Mouse (Mus musculus): ENCODE measurements around the gene Smu1. TPM values are rescaled to one million over a fixed set of nuclear protein-coding genes. Genes with fewer than 3 reads are reported as not detected.

Gene Smu1
- polyA plus RNA-seq, 1 experiment, result 0.83 TPM

DNA sequence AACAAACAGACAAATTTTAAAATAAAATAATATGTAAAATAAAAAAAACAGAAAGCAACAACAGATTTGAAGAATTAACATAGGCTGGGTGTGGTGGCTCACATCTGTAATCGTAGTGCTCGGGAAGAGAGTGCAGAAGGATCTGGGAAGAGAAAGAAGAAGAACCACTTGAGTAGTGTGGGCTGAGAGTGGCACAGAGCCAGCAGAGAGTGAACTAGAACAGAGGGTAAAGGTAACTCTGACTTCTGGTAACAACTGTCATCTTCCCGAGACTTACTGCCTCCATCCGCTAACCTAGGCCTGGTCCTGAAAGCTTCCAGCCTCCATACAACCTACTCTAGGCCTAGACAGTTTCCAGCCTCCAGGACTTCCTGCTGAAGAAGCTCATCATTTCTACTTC, 33.5 kb upstream of the Smu1 start:
- H3K4me1 ChIP-seq (ENCODE audit: control insufficient read depth), result no peaks in the 10 kb centered on the region
- H3K36me3 ChIP-seq (ENCODE audit: control insufficient read depth), result no peaks in the 10 kb centered on the region
- no peaks in the 10 kb centered on the region for H3K9me3 ChIP-seq (ENCODE audit: control insufficient read depth, low read length)
- no peaks in the 10 kb centered on the region for H3K27me3 ChIP-seq (ENCODE audit: control insufficient read depth)
- TF ChIP-seq TAL1 (IDR thresholded peaks at IDR 0.05; ENCODE audit: low read length) (no peak), GATA1 (IDR thresholded peaks at IDR 0.05; ENCODE audit: low read length) (no peak)
- no peak overlapping the region for H3K4me3 ChIP-seq (replicated peaks)

DNA sequence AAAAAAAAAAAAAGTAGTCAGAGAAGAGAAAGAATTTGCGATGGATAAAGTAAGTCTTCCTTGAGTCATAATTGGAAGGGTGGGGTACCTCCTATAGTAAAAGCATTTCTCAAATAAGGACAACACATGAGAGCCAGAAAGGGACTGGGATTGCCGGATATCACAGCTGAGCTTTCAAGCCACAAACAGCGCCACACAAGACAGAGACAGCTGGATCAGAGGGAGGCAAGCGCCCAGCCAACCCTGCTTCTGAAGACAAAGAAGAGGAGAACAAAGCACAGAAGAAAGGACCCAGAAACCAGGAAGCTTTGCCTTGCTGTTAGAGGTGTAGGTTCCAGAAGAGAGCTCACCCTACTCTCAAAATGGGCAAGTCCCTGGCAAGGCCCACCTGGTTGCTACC, 28.9 kb upstream of the Smu1 start:
- TF ChIP-seq TAL1 (IDR thresholded peaks at IDR 0.05; ENCODE audit: low read length), result no peak
- TF ChIP-seq GATA1 (IDR thresholded peaks at IDR 0.05; ENCODE audit: low read length), result no peak
- Histone ChIP-seq H3K36me3 (ENCODE audit: control insufficient read depth) (no peaks in the 10 kb centered on the region), H3K4me1 (ENCODE audit: control insufficient read depth) (peaks cover 16% of the 10 kb centered on the region), H3K4me3 (replicated peaks) (no peak overlapping the region), H3K9me3 (ENCODE audit: control insufficient read depth, low read length) (no peaks in the 10 kb centered on the region), H3K27me3 (ENCODE audit: control insufficient read depth) (no peaks in the 10 kb centered on the region)

DNA sequence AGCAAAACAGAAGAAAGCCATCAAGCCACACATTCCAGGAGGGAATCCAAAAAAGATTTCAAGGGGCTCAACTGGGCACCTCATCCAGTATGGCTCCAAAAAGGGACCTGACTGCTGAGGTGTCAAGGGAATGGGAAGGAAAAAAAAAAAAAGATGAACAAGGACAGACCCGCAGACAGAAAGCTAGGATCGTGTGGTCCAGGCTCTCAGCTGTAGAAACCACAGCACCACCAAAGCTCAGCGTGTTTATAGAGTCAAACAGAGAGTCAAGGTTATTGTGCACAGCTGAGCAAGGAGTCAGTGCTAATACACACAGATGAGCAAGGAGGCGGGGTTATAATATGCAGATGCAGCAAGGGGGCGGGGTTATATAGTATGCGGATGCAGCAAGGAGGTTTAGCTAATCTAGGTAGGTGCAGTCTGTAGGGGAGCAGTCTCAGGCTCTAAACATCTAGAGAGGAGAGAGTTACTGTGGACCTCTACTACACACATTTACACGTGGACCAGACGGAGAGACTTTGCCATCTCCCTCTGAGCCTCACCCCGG, 28.0 kb upstream of the Smu1 start:
- Histone ChIP-seq H3K36me3 (ENCODE audit: control insufficient read depth) (no peaks in the 10 kb centered on the region), H3K4me3 (replicated peaks) (no peak overlapping the region), H3K27me3 (ENCODE audit: control insufficient read depth) (no peaks in the 10 kb centered on the region), H3K4me1 (ENCODE audit: control insufficient read depth) (peaks cover 25% of the 10 kb centered on the region), H3K9me3 (ENCODE audit: control insufficient read depth, low read length) (no peaks in the 10 kb centered on the region)
- no peak for TF ChIP-seq TAL1 (IDR thresholded peaks at IDR 0.05; ENCODE audit: low read length)
- TF ChIP-seq GATA1 (IDR thresholded peaks at IDR 0.05; ENCODE audit: low read length), result no peak

DNA sequence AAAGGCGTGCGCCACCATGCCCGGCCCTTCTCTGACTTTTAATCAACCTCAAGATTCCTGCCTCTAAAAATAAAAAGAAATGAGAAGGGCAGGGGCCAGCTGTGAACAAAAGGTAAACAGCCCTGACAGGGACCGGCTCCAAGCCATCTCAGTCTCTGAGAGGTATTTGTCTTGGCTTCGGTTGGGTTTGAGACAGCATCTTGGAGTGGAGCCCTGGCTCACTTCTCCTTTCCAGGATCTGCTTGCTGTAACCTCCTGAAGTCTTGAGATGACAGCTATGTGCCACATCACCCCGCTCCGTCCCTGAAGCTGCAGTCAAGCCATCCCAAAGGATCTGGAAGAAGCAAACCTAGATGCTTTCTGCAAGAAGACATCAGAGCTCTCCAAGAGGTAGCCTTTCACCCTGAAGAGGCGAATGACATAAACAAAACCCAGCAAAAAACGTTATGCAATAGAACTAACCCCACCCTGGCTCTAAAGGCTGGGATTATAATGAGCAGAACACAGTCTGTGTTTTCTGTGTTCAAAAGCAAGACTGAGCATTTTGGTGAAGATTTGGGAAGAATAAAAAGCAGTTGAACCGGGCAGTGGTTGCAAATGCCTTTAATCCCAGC, 26.9 kb upstream of the Smu1 start:
- no peak for TF ChIP-seq GATA1 (IDR thresholded peaks at IDR 0.05; ENCODE audit: low read length)
- no peak for TF ChIP-seq TAL1 (IDR thresholded peaks at IDR 0.05; ENCODE audit: low read length)
- Histone ChIP-seq H3K36me3 (ENCODE audit: control insufficient read depth) (no peaks in the 10 kb centered on the region), H3K4me1 (ENCODE audit: control insufficient read depth) (peaks cover 26% of the 10 kb centered on the region), H3K9me3 (ENCODE audit: control insufficient read depth, low read length) (no peaks in the 10 kb centered on the region), H3K27me3 (ENCODE audit: control insufficient read depth) (no peaks in the 10 kb centered on the region), H3K4me3 (replicated peaks) (no peak overlapping the region)

DNA sequence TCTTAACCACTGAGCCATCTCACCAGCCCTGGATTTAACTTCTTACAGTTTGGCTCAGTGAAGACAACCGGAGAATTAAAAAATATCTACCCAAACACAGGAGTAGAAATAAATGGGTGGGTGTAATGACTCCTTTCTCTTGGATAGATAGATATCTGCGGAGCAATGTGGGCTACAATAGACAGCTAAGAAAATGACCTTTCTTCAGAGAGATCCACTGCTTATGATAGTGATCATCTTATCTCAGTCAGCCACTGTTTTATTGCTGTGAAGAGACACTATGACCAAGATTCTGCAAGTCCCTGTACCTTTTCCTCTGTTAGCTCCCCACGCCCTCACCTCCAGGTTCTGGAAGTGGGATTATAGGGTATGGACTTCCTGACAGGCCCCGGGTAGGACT, 25.3 kb upstream of the Smu1 start:
- no peak for TF ChIP-seq GATA1 (IDR thresholded peaks at IDR 0.05; ENCODE audit: low read length)
- TF ChIP-seq TAL1 (IDR thresholded peaks at IDR 0.05; ENCODE audit: low read length), result no peak
- no peak overlapping the region for H3K4me3 ChIP-seq (replicated peaks)
- peaks cover 26% of the 10 kb centered on the region for H3K4me1 ChIP-seq (ENCODE audit: control insufficient read depth)
- no peaks in the 10 kb centered on the region for H3K9me3 ChIP-seq (ENCODE audit: control insufficient read depth, low read length)
- H3K27me3 ChIP-seq (ENCODE audit: control insufficient read depth), result no peaks in the 10 kb centered on the region
- no peaks in the 10 kb centered on the region for H3K36me3 ChIP-seq (ENCODE audit: control insufficient read depth)

DNA sequence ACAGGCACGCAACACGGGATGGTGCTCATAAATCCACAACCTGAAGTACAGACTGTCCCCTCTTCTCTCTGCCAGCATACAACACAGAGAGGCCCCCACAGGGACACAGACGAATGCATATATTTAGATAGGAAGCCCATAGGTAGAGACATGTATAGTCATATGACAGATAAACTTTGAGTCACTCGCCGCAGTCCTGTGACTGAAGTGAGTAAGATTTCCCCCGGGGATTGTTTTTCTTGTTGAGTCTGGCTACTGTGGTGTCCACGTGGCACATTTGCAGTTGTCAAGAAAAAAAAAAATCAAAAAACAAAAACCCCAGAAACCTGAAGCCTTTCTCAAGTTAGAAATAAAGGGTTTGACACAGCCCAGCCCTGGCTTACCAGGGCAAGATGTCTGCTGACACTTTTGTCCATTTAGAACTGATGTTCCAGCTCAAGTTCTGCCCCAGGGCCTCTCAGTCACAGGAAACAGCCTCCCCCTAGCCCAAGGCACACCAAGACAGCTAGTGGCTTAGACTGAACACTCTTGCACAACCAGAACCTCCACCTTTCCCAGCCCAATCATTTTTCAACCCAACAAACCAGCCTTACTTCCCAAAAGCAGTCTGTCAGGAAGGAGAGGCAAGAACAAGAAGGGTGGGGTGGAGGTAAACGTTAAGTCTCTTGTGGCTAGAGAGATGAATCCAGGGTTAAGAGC, 24.2 kb upstream of the Smu1 start:
- H3K4me1 ChIP-seq (ENCODE audit: control insufficient read depth), result peaks cover 26% of the 10 kb centered on the region
- H3K4me3 ChIP-seq (replicated peaks), result no peak overlapping the region
- no peak for TF ChIP-seq TAL1 (IDR thresholded peaks at IDR 0.05; ENCODE audit: low read length)
- TF ChIP-seq GATA1 (IDR thresholded peaks at IDR 0.05; ENCODE audit: low read length), result no peak
- no peaks in the 10 kb centered on the region for H3K36me3 ChIP-seq (ENCODE audit: control insufficient read depth)
- H3K27me3 ChIP-seq (ENCODE audit: control insufficient read depth), result no peaks in the 10 kb centered on the region
- H3K9me3 ChIP-seq (ENCODE audit: control insufficient read depth, low read length), result no peaks in the 10 kb centered on the region

DNA sequence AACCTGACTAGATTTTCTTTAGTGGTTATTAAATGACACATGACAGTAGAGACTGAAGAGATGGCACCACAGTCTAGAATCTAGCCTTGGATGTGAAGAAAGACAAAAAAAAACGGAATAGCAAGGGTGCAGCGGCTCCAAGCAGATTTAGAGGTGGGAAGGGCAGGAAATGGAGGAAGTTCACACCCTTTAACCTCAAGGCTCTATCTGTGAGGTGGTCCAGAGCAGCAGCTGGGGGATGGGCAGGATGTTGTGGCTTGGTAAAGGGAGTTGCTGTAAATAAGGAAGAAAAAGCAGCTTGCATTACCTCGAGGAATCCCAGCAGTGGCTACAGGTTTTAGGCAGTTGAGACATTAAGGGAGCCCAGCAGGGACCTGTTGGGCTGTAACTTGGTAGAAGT, 23.4 kb upstream of the Smu1 start:
- no peaks in the 10 kb centered on the region for H3K36me3 ChIP-seq (ENCODE audit: control insufficient read depth)
- H3K4me1 ChIP-seq (ENCODE audit: control insufficient read depth), result peaks cover 27% of the 10 kb centered on the region

DNA sequence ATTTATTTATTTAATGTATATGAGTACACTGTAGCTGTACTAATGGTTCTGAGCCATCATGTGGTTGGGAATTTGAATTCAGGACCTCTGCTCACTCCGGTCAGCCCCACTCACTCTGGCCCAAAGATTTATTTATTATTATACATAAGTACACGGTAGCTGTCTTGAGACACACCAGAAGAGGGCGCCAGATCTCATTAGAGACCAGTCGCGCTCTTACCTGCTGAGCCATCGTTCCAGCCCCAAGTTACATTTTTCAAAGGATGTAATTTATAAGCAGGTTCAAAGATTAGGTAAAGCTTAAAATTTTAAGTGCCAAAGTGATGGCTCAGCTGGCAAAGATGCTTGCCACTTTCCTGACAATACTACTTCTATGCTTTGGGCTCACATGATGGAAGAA, 20.9 kb upstream of the Smu1 start:
- H3K4me1 ChIP-seq (ENCODE audit: control insufficient read depth), result peaks cover 31% of the 10 kb centered on the region
- H3K27me3 ChIP-seq (ENCODE audit: control insufficient read depth), result no peaks in the 10 kb centered on the region; the same call in 1 of the 2 replicates
- H3K4me3 ChIP-seq (replicated peaks), result no peak overlapping the region
- H3K9me3 ChIP-seq (ENCODE audit: control insufficient read depth, low read length), result no peaks in the 10 kb centered on the region
- TF ChIP-seq GATA1 (IDR thresholded peaks at IDR 0.05; ENCODE audit: low read length) (no peak), TAL1 (IDR thresholded peaks at IDR 0.05; ENCODE audit: low read length) (no peak)
- no peaks in the 10 kb centered on the region for H3K36me3 ChIP-seq (ENCODE audit: control insufficient read depth)

More for the DNA sequence above, 23.4 kb upstream of the Smu1 start:
- H3K4me3 ChIP-seq (replicated peaks), result no peak overlapping the region
- no peak for TF ChIP-seq GATA1 (IDR thresholded peaks at IDR 0.05; ENCODE audit: low read length)
- TF ChIP-seq TAL1 (IDR thresholded peaks at IDR 0.05; ENCODE audit: low read length), result no peak
- H3K9me3 ChIP-seq (ENCODE audit: control insufficient read depth, low read length), result no peaks in the 10 kb centered on the region
- H3K27me3 ChIP-seq (ENCODE audit: control insufficient read depth), result no peaks in the 10 kb centered on the region

DNA sequence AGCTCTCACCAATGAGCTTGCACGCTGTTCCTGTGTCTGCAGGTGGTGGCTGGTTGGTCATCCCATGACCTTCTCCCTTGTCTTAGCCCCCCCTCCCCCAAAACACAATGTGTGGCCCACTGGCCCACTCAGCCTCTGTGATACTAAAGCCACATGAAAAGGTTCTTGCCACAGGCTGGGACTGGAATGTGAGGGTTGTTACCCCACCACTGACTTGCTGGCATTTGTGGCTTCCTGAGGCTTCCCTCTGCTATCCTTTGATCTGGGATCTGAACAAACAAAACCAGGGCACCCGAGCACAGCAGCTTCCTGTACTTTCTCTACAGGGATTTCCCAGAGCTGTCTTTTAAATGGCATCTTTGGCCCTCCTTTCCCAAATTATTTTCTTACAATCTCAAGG, 19.4 kb upstream of the Smu1 start:
- Histone ChIP-seq H3K4me3 (replicated peaks) (no peak overlapping the region), H3K4me1 (ENCODE audit: control insufficient read depth) (peaks cover 39% of the 10 kb centered on the region)
- TF ChIP-seq GATA1 (IDR thresholded peaks at IDR 0.05; ENCODE audit: low read length) (no peak), TAL1 (IDR thresholded peaks at IDR 0.05; ENCODE audit: low read length) (no peak)

More for the DNA sequence above, 19.4 kb upstream of the Smu1 start:
- H3K36me3 ChIP-seq (ENCODE audit: control insufficient read depth), result no peaks in the 10 kb centered on the region
- no peaks in the 10 kb centered on the region; the same call in 1 of the 2 replicates for H3K27me3 ChIP-seq (ENCODE audit: control insufficient read depth)
- no peaks in the 10 kb centered on the region for H3K9me3 ChIP-seq (ENCODE audit: control insufficient read depth, low read length)
